Mouse (Mus musculus): ENCODE measurements around the gene Specc1l.

GRCm38 (mm10) chr10:75301937-75302336 is 90.1 kb downstream of the Specc1l start:
- no peak for TF ChIP-seq CTCF (conservative IDR thresholded peaks at IDR 0.05; ENCODE audit: insufficient read depth, insufficient read length, low read depth, low read length)
- TF ChIP-seq POLR2A (IDR thresholded peaks at IDR 0.05; ENCODE audit: low read depth, low read length), result no peak
